Mouse (Mus musculus) kidney, adult 2 months (tissue): ENCODE measurements at regions not wholly inside any gene's neighbourhood (a gene's known extent, or its start where the extent isn't known, plus 50 kb on each side); places are given as distances from the start of the nearest gene placed in this dataset.

Experiments used
- CTCF ChIP-seq: fragments of 200-500 bp; conservative IDR thresholded peaks from 2 replicates; pipeline ENCODE4 v1.5.1; 2011; ENCODE audit warnings: low read depth, mild to moderate bottlenecking, control low read depth, low read length, moderate library complexity, mixed read lengths; ENCODE audit not compliant: insufficient read depth, insufficient read length
- POLR2A ChIP-seq: fragments of 200-500 bp; IDR thresholded peaks from one replicate; pipeline ENCODE4 v1.6.1; 2011; ENCODE audit warnings: low read depth, low read length, control low read depth

- TF ChIP-seq CTCF (no peak), POLR2A (no peak)
Measured at GRCm38 (mm10) chr7:64053766-64054165, 99.9 kb upstream of the Trpm1 start.
